Mouse (Mus musculus): ENCODE results near the gene Rab44. TPM values are rescaled to one million over a fixed set of nuclear protein-coding genes. Genes with fewer than 3 reads are reported as not detected.
A peak's percentile ranks its signal among the peaks of the same experiment; 100 is the strongest.
"Not testable (repeated sequence)": the region's sequence is repeated elsewhere in the genome, so short reads cannot be mapped to it uniquely, and the experiment has no call there.

Rab44 gene
- 8.2 and 12.7 TPM in 2 replicates for polyA plus RNA-seq (2012; rRNA removed)

GRCm38 (mm10) chr17:29113591-29114352 lies at the start of gene Rab44:
Gene Rab44 (plus strand): TSS chr17:29114145.
- DNase-seq (ENCODE audit: low read depth): no peak

- no peak for DNase-seq (ENCODE audit: low read depth)
Measured at GRCm38 (mm10) chr17:29065245-29065940, 48.6 kb upstream of the Rab44 start.

GRCm38 (mm10) chr17:29065971-29066370 lies 48.0 kb upstream of the Rab44 start:
- DNase-seq (ENCODE audit: low read depth): no peak

- DNase-seq (ENCODE audit: low read depth): not testable (repeated sequence)
Measured at GRCm38 (mm10) chr17:29067416-29067815, 46.5 kb upstream of the Rab44 start.

GRCm38 (mm10) chr17:29067847-29068246 lies 46.1 kb upstream of the Rab44 start:
- no peak for DNase-seq (ENCODE audit: low read depth)

GRCm38 (mm10) chr17:29069063-29069462 lies 44.9 kb upstream of the Rab44 start:
- DNase-seq (ENCODE audit: low read depth): no peak

GRCm38 (mm10) chr17:29071820-29072219 lies 42.1 kb upstream of the Rab44 start:
- DNase-seq (ENCODE audit: low read depth): no peak

GRCm38 (mm10) chr17:29072701-29073307 lies 41.1 kb upstream of the Rab44 start:
- no peak for DNase-seq (ENCODE audit: low read depth)

- DNase-seq (ENCODE audit: low read depth): no peak
Measured at GRCm38 (mm10) chr17:29073313-29073712, 40.6 kb upstream of the Rab44 start.

GRCm38 (mm10) chr17:29074085-29074484 lies 39.9 kb upstream of the Rab44 start:
- DNase-seq (ENCODE audit: low read depth): no peak

GRCm38 (mm10) chr17:29076235-29076634 lies 37.7 kb upstream of the Rab44 start:
- DNase-seq (ENCODE audit: low read depth): no peak

- no peak for DNase-seq (ENCODE audit: low read depth)
Measured at GRCm38 (mm10) chr17:29077786-29078509, 36.0 kb upstream of the Rab44 start.

GRCm38 (mm10) chr17:29078519-29079383 lies 35.2 kb upstream of the Rab44 start:
- DNase-seq (ENCODE audit: low read depth): peak; percentile 85

- no peak for DNase-seq (ENCODE audit: low read depth)
Measured at GRCm38 (mm10) chr17:29080758-29081617, 33.0 kb upstream of the Rab44 start.

GRCm38 (mm10) chr17:29081618-29082381 lies 32.1 kb upstream of the Rab44 start:
- DNase-seq (ENCODE audit: low read depth): no peak

- no peak for DNase-seq (ENCODE audit: low read depth)
Measured at GRCm38 (mm10) chr17:29083586-29083985, 30.4 kb upstream of the Rab44 start.

- no peak for DNase-seq (ENCODE audit: low read depth)
Measured at GRCm38 (mm10) chr17:29084656-29085055, 29.3 kb upstream of the Rab44 start.

- no peak for DNase-seq (ENCODE audit: low read depth)
Measured at GRCm38 (mm10) chr17:29085266-29085665, 28.7 kb upstream of the Rab44 start.

- no peak for DNase-seq (ENCODE audit: low read depth)
Measured at GRCm38 (mm10) chr17:29086916-29087315, 27.0 kb upstream of the Rab44 start.
